Mouse (Mus musculus) monocyte, adult 5-6 weeks (primary cell): Measurements from ENCODE around the gene Rnf135. TPM values are rescaled to one million over a fixed set of nuclear protein-coding genes. Genes with fewer than 3 reads are reported as not detected.
"Not testable (repeated sequence)": the region's sequence is repeated elsewhere in the genome, so short reads cannot be mapped to it uniquely, and the experiment has no call there.

Experiments
- ATAC-seq: fragments of 153-309, 156-312 bp; replicated peaks from 2 replicates; pipeline ENCODE4 v1.8.0; 2017; ENCODE audit warnings: mild to moderate bottlenecking; ENCODE audit not compliant: low TSS enrichment, insufficient number of reproducible peaks, severe bottlenecking, poor library complexity, low FRiP score
- total RNA-seq: library from RNA; stranded (forward); fragments of 200-1000, 200-491, 200-594 nt; gene quantifications from 3 replicates; pipeline ENCODE4 v1.2.3, GENCODE M21; 2017

Rnf135 gene
- total RNA-seq, 1 experiment from 2014 or later, result 5.0 TPM

DNA sequence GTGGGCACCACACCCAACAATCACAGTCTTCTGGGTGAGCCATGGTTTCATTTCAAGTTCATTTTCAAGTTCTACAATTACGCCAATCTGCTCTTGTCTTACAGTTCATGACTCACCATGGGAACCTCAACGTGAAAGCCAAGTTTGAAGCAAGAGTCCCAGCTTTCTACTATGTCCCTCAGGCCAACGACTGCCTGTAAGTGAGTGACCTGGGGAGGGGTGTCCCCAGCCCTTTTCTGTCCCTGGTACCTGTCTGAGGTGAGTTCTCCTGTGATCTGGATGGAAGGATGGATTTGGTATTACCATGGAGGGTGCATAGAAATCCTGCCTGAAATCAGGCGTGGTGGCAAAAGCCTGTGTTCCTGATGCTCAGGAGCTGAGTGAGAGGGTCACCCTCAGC is 26.8 kb upstream of the Rnf135 start:
- ATAC-seq, result no peak

GRCm38 (mm10) chr11:80159018-80159417 is 24.6 kb upstream of the Rnf135 start:
- ATAC-seq, result no peak

DNA sequence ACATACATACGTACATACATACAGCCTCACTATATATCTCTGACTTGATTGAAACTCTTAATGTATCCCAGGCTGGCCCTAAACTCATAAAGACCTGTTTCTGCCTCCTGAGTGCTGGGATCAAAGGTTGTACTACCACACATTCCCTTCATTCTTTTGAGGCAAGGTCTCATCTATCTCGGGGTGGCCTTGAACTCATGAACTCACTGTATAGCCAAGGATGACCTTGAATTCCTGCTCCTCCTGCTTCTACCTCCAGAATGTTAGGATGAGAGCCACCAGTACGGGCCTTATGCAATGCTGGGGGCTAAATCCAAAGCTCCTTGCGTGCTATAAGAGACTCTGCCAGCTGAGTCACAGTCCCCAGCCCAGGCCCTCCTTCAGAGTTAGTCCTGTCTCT is 22.6 kb upstream of the Rnf135 start:
- ATAC-seq, result no peak

DNA sequence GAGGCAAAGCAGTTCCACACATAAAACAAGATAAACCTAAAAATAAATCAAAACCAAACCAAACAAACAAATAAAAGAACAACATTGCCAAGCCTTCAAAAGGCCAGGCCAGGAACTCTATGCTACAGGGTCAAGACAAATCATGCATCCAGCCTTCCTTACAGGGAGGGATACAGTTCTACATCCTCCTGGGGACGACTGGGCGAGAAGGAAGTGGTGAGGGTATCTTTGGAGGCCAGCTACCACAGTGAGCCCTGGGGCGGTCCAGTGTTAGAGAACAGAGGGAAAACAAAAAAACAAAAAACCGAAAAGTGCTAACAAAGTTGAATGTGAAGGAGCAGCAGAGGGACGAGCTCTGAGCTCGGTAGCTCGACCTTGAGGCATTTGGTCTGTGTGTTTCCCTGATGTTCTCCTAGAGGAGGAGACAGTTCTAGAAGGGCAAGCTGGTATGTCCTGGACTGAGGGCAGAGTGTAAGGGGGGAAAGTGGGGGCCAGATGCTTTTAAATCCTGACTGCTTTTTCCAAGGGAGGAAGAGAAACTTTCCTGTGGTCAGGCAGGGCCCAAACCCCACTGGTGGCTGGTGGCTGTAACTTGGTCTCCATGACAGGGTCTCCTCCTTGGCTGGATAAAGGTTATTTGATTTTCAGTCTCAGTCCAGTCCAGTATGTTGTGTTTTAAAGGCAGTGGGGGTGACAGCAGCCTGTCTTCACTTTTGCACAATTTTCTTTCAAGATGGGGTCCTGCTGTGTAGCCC is 20.1 kb upstream of the Rnf135 start:
- ATAC-seq, result no peak

DNA sequence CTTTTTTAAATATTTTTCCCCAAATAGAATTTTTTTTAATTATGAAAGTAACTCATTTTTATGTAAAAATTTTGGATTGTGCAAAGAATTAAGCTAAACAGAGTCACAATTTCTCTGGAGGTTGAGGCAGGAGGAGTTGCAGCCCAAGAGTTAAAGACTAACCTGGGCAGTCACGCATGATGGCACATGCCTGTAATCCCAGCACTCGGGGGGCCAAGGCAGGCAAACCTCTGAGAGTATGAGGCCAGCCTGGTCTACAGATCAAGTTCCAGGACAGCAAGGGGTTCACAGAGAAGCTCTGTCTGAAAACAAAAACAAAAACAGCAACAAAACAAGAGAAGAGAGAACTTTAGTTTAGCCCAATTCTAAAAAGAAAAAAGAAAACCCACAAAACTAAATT is 19.4 kb upstream of the Rnf135 start:
- ATAC-seq, result no peak

DNA sequence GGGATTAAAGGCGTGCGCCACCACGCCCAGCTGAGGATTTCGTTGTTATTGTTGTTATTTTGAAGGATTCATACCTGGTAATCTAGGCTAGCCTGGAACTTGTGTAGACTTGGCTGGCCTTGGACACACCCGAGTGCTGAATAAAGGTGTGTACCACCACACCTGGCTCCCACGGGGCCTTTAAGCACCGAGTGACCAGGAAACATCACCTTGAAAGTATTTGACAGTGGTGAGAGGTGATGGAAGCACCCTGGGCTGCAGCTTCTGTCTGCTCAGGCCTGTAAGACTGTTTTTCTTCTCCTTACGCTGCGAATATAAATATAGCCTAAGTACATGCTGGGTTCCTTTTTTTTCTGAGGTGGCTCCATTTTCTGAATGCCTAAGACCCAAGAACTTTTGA is 15.5 kb upstream of the Rnf135 start:
- peak; percentile 27; the same call in 1 of the 2 replicates for ATAC-seq

DNA sequence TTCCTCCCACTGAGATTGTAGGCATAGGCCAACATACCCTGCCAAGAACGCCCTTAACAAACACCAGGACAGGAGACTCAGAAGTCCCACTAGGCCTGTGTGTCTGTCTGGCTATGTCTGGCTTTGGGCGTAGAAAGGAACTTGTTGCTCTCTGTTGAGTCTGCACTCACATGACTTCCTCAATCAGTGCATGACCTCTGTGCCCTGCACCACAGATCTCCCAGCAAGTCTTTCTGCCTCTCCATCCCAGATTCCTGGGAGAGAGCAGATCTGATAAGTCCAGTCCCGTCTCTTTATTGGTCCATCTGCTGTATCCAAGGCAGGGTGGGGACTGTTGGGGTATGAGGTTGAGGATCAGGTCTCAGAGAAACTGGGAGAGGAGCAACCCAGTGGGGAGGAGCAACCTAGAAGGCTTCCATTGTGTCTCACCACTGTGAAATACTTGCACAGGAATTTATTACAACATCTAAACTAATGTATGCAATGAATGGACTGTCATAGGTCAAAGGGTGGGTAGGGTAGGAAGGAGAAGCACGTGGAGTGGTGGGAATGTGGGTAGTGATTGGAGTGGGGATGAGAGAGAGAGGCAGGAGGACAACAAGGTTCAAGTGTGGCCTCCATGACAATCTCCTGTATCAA is 14.9 kb upstream of the Rnf135 start:
- peak; percentile 81 for ATAC-seq

GRCm38 (mm10) chr11:80169629-80170028 is 14.0 kb upstream of the Rnf135 start:
- peak; percentile 51; the same call in 1 of the 2 replicates for ATAC-seq

DNA sequence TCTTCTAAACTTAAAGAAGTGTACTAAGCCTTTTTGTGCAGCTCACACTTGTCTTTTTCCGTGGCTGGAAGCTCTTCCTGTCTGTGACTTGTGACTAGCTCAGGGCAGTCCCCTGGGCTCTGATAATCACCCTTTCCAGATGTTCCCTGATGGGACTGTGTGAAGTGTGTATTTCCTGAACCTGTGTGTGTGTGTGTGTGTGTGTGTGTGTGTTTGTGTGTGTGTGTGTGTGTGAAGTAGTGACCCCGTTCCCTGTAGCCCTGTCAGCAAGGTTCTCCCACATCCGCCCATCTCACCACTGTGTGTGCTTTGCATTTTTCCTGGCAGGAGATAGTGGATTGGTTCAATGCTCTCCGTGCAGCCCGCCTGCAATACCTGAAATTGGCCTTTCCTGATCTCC is 13.3 kb upstream of the Rnf135 start:
- no peak for ATAC-seq

DNA sequence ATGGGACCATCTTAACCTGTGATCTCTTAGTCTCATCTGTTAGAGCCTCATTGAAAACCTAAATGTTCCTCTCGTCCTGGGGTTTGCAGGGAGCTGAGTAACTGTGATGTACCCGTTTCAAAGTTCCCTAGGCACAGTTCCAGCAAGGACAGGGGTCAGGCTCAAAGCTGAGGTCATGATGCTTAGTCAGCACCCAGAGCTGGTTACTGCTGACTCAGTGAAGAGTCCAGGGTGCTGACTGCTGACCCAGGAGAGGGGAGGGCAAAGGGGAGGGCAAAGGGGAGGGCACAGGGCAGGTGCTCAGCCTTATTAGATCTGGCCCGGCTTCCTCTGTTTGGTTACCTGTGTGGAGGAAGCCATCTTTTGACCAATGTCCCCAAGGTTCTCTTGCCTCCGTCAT is 11.8 kb upstream of the Rnf135 start:
- ATAC-seq, result no peak

GRCm38 (mm10) chr11:80173963-80174670 is 9.5 kb upstream of the Rnf135 start:
- no peak for ATAC-seq

- ATAC-seq, result peak; percentile 47; the same call in 1 of the 2 replicates
These were observed 6.4 kb upstream of the Rnf135 start for GRCm38 (mm10) chr11:80176911-80177895.

GRCm38 (mm10) chr11:80178316-80178715 is 5.3 kb upstream of the Rnf135 start:
- no peak for ATAC-seq

GRCm38 (mm10) chr11:80181021-80181749 is 2.5 kb upstream of the Rnf135 start:
- ATAC-seq, result no peak

GRCm38 (mm10) chr11:80183054-80183704 is 472 bp upstream of the Rnf135 start:
- ATAC-seq, result peak; percentile 29; the same call in 1 of the 2 replicates

DNA sequence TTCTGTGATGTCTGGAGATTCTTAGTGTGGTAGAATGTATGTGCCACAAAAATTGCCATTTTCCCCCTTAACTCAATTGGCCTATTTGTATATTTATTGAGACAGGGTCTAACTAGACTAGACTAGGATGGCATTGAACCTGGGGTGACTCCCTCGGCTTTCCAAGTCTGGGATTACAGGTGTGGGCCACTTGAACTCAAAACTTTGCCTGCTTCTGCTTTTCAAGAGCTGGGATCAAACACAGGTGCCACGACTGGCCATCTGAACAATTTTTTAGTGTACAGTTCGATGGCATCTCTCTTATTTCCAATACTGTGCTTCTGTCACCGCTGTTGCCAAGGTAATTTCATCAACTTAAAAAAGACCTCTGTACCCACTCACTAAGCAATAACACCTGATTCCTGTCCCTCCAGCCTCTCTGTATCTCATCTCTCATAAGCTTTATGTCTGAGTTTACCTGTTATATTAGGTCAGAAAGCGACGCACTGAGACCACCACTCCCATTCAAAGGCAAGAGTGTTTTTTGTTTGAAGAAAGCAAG is 950 bp downstream of the Rnf135 start:
- no peak for ATAC-seq

DNA sequence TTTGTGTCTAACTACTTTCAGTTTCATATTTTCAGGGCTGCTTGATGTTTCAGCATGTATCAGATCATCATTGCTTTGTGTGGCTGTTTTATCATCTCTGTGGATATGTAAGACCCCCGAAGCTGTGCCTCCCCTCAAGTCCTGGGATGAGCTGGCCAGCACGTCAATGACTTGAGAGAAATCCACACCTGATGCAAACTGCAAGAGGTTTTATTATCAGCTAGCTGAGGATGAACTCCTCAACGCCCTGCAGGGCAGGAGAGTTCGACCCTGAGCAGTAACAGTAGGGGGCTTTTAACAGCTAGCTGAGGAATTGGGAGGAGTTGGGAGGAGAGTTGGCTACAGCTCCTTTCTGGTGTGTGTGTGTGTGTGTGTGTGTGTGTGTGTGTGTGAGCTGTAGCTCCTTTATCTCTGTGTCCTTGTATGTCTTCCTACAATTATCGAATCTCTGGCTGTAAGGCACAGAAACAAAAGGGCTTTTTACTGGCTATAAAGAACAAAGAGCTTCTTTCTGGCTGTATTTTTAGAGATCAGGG is 1.9 kb downstream of the Rnf135 start:
- not testable (repeated sequence) for ATAC-seq
